Mouse (Mus musculus): ENCODE measurements around the gene Mlst8.

The Mlst8 gene

GRCm38 (mm10) chr17:24478663-24479380 is at the start of gene Mlst8:
Gene Mlst8, minus strand, starts transcription at chr17:24479078.
- in situ Hi-C loops (cut with MboI, MseI): no loop called here

GRCm38 (mm10) chr17:24528560-24528918 is 49.7 kb upstream of the Mlst8 start:
- in situ Hi-C loops (cut with MboI, MseI): no loop called here

- in situ Hi-C loops (cut with MboI, MseI): no loop called here
Observed at GRCm38 (mm10) chr17:24527723-24528559, 49.1 kb upstream of the Mlst8 start, which contains the start of gene Traf7. Gene Traf7, minus strand, starts transcription at chr17:24527938.

GRCm38 (mm10) chr17:24527315-24527714 is 48.4 kb upstream of the Mlst8 start:
- in situ Hi-C loops (cut with MboI, MseI): no loop called here

GRCm38 (mm10) chr17:24524734-24525133 is 45.9 kb upstream of the Mlst8 start:
- in situ Hi-C loops (cut with MboI, MseI): no loop called here

- in situ Hi-C loops (cut with MboI, MseI): no loop called here
Observed at GRCm38 (mm10) chr17:24520450-24520849, 41.6 kb upstream of the Mlst8 start.

GRCm38 (mm10) chr17:24514270-24515257 is 35.7 kb upstream of the Mlst8 start:
- in situ Hi-C loops (cut with MboI, MseI): no loop called here

- in situ Hi-C loops (cut with MboI, MseI): no loop called here
Observed at GRCm38 (mm10) chr17:24513609-24514008, 34.7 kb upstream of the Mlst8 start.

- in situ Hi-C loops (cut with MboI, MseI): no loop called here
Observed at GRCm38 (mm10) chr17:24507806-24508460, 29.1 kb upstream of the Mlst8 start.

GRCm38 (mm10) chr17:24507129-24507664 is 28.3 kb upstream of the Mlst8 start:
- in situ Hi-C loops (cut with MboI, MseI): no loop called here

GRCm38 (mm10) chr17:24506332-24507070 is 27.6 kb upstream of the Mlst8 start:
- in situ Hi-C loops (cut with MboI, MseI): no loop called here

- in situ Hi-C loops (cut with MboI, MseI): no loop called here
Observed at GRCm38 (mm10) chr17:24505286-24505955, 26.5 kb upstream of the Mlst8 start.

- in situ Hi-C loops (cut with MboI, MseI): no loop called here
Observed at GRCm38 (mm10) chr17:24504085-24504484, 25.2 kb upstream of the Mlst8 start.

GRCm38 (mm10) chr17:24502208-24502607 is 23.3 kb upstream of the Mlst8 start:
- in situ Hi-C loops (cut with MboI, MseI): no loop called here

- in situ Hi-C loops (cut with MboI, MseI): no loop called here
Observed at GRCm38 (mm10) chr17:24496026-24496425, 17.1 kb upstream of the Mlst8 start.

- in situ Hi-C loops (cut with MboI, MseI): no loop called here
Observed at GRCm38 (mm10) chr17:24495443-24495842, 16.6 kb upstream of the Mlst8 start.

GRCm38 (mm10) chr17:24494627-24495335 is 15.9 kb upstream of the Mlst8 start:
- in situ Hi-C loops (cut with MboI, MseI): no loop called here

- in situ Hi-C loops (cut with MboI, MseI): no loop called here
Observed at GRCm38 (mm10) chr17:24490399-24490798, 11.5 kb upstream of the Mlst8 start.
